Mouse (Mus musculus): ENCODE data around the gene Gclc. TPM values are rescaled to one million over a fixed set of nuclear protein-coding genes. Genes with fewer than 3 reads are reported as not detected.

The Gclc gene
- polyA plus RNA-seq, 1 experiment = 39.4 TPM

DNA sequence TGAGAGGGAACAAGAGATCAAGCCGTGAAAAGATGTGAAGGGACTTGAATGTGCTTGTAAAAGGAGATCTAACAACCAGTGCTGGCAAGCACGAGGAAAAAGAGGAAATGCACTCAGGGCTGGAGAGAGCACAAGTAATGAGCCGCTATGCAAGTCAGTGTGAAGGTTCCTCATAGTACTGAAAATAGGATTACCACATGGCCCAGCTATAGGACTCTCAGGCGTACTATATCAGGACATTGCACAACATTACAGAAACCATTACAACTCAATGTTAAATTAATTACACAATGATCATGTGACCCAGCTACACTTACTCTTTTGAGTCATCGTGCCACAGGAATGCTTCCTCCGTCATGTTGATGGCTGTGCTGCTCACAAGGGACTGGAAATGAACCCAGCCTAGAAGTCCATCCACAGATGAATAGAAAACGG, 74.2 kb downstream of the Gclc start:
- no peak for TF ChIP-seq CTCF (IDR thresholded peaks at IDR 0.05; ENCODE audit: extremely low read depth, insufficient read depth, low read length)
- no peak for TF ChIP-seq POLR2A (IDR thresholded peaks at IDR 0.05; ENCODE audit: extremely low read depth, insufficient read depth, low read length)
- Histone ChIP-seq H3K27ac (ENCODE audit: insufficient read depth, low read length) (no peak overlapping the region), H3K4me3 (ENCODE audit: insufficient read depth, low read length) (no peak overlapping the region), H3K4me1 (ENCODE audit: control insufficient read depth, insufficient read depth, low read length) (peaks cover 2% of the 10 kb centered on the region; the same call in 1 of the 2 replicates)

GRCm38 (mm10) chr9:77834259-77834993, 80.1 kb downstream of the Gclc start:
- Histone ChIP-seq H3K27ac (ENCODE audit: insufficient read depth, low read length) (no peak overlapping the region), H3K4me1 (ENCODE audit: control insufficient read depth, insufficient read depth, low read length) (no peaks in the 10 kb centered on the region), H3K4me3 (ENCODE audit: insufficient read depth, low read length) (no peak overlapping the region)
- no peak for TF ChIP-seq CTCF (IDR thresholded peaks at IDR 0.05; ENCODE audit: extremely low read depth, insufficient read depth, low read length)
- TF ChIP-seq POLR2A (IDR thresholded peaks at IDR 0.05; ENCODE audit: extremely low read depth, insufficient read depth, low read length) = no peak

- TF ChIP-seq POLR2A (IDR thresholded peaks at IDR 0.05; ENCODE audit: extremely low read depth, insufficient read depth, low read length) = no peak
- TF ChIP-seq CTCF (IDR thresholded peaks at IDR 0.05; ENCODE audit: extremely low read depth, insufficient read depth, low read length) = no peak
- Histone ChIP-seq H3K4me3 (ENCODE audit: insufficient read depth, low read length) (no peak overlapping the region), H3K27ac (ENCODE audit: insufficient read depth, low read length) (no peak overlapping the region), H3K4me1 (ENCODE audit: control insufficient read depth, insufficient read depth, low read length) (no peaks in the 10 kb centered on the region)
Observed at GRCm38 (mm10) chr9:77835122-77835521, 80.8 kb downstream of the Gclc start.

- TF ChIP-seq CTCF (IDR thresholded peaks at IDR 0.05; ENCODE audit: extremely low read depth, insufficient read depth, low read length) = no peak
- no peak for TF ChIP-seq POLR2A (IDR thresholded peaks at IDR 0.05; ENCODE audit: extremely low read depth, insufficient read depth, low read length)
Observed at GRCm38 (mm10) chr9:77835756-77836155, 81.4 kb downstream of the Gclc start.

GRCm38 (mm10) chr9:77838586-77838985, 84.3 kb downstream of the Gclc start:
- Histone ChIP-seq H3K27ac (ENCODE audit: insufficient read depth, low read length) (no peak overlapping the region), H3K4me1 (ENCODE audit: control insufficient read depth, insufficient read depth, low read length) (no peaks in the 10 kb centered on the region), H3K4me3 (ENCODE audit: insufficient read depth, low read length) (no peak overlapping the region)
- no peak for TF ChIP-seq CTCF (IDR thresholded peaks at IDR 0.05; ENCODE audit: extremely low read depth, insufficient read depth, low read length)

More at GRCm38 (mm10) chr9:77835756-77836155, 81.4 kb downstream of the Gclc start:
- no peak overlapping the region for H3K4me3 ChIP-seq (ENCODE audit: insufficient read depth, low read length)
- no peaks in the 10 kb centered on the region for H3K4me1 ChIP-seq (ENCODE audit: control insufficient read depth, insufficient read depth, low read length)
- H3K27ac ChIP-seq (ENCODE audit: insufficient read depth, low read length) = no peak overlapping the region

Other genes starting within 250 kb of the Gclc start
- 9.3 and 12.8 TPM in 2 replicates for gene Lrrc1, start 209.7 kb upstream of the Gclc start, polyA plus RNA-seq (2012; rRNA removed)
- 0.06 and 0.09 TPM in 2 replicates for gene Klhl31, start 118.0 kb upstream of the Gclc start, polyA plus RNA-seq (2012; rRNA removed)
- gene Elovl5, start 162.8 kb downstream of the Gclc start, polyA plus RNA-seq (2012; rRNA removed) = 77.8 and 88.7 TPM in 2 replicates

Measured in cortical plate, adult 2 months (tissue).